Mouse (Mus musculus): ENCODE results near the gene Ctrc.

- no peak for TF ChIP-seq CTCF (IDR thresholded peaks at IDR 0.05; ENCODE audit: control insufficient read depth, insufficient read depth, low read length)
- no peak for TF ChIP-seq POLR2A (IDR thresholded peaks at IDR 0.05; ENCODE audit: borderline replicate concordance, control insufficient read depth, low read depth, low read length)
Measured at GRCm38 (mm10) chr4:141796954-141797353, 49.2 kb downstream of the Ctrc start.
